Mouse (Mus musculus) liver, adult 2 months (tissue): ENCODE data around the gene Lrig3.

ENCODE experiments used
- CTCF ChIP-seq: fragments of 200-500 bp; IDR thresholded peaks from 2 replicates; pipeline ENCODE4 v1.5.1; 2011; ENCODE audit warnings: low read depth, low read length, control low read depth
- POLR2A ChIP-seq: fragments of 200-500 bp; IDR thresholded peaks from 2 replicates; pipeline ENCODE4 v1.6.1; 2011; ENCODE audit warnings: low read length, control low read depth; ENCODE audit not compliant: insufficient read depth; ENCODE audit errors: extremely low read depth

GRCm38 (mm10) chr10:126028574-126029440, 62.8 kb downstream of the Lrig3 start:
- no peak for TF ChIP-seq CTCF
- no peak for TF ChIP-seq POLR2A
